Mouse (Mus musculus): Measurements from ENCODE around the gene Mettl21a.

The Mettl21a gene

GRCm38 (mm10) chr1:64614801-64615345 lies 2.2 kb downstream of the Mettl21a start:
- no peak for DNase-seq (ENCODE audit: low read depth, low spot score)

DNA sequence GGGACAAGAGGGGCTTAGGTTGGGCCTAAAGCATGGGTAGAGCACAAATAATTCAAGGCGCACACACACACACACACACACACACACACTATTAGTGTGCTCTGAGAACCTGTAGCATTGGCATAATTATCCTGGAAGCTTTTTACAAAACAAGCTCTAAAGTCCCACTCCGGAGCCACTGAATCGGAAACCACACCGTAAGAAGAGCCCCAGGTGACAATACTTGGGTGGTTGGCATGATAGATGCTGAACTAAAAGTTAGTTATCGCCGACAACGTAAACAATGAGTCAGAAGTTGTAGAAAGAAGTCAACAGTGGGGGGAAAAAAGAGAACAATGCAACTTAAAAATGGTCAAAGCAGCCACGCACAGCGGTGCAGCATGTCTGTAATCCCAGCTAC lies 2.7 kb downstream of the Mettl21a start:
- DNase-seq (ENCODE audit: low read depth, low spot score): no peak

DNA sequence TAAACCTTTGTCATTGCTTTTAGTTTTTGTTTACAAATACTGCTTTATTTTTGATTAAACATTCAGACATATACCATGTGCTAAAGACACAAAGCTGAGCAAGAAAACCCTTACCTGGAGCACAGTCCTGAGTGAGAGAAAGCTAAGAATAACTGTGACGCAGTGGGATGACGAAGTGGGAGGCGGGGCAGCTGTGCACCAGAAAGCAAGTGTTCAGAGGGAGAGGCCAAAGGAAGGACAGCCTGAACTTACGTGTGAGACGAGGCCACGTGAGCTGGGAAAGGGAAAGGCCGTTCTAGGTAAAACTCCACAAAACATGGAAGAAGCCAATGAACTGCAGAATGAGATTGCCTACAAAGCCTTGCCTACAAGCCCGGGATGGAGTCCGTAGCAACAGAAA lies 7.1 kb downstream of the Mettl21a start:
- DNase-seq (ENCODE audit: low read depth, low spot score): no peak

DNA sequence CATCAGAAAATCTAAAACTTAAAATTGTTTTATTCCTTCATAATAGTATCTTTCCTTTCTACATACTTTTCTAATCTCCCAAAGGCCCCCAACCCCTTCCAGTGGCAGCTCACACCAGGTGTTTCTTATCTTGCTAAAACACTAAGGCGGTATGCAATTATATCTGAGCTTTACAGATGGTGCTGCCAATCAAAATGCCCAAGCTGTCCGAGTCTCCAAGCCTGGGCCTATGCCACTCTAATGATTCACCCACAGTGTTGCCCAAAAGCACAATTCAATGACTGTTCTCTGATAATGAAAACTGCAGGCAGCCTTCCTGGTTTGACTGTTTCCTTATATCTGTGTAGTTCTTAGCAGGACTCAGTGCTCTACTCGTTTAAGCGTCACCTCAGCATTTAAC lies 7.9 kb downstream of the Mettl21a start:
- no peak for DNase-seq (ENCODE audit: low read depth, low spot score)

DNA sequence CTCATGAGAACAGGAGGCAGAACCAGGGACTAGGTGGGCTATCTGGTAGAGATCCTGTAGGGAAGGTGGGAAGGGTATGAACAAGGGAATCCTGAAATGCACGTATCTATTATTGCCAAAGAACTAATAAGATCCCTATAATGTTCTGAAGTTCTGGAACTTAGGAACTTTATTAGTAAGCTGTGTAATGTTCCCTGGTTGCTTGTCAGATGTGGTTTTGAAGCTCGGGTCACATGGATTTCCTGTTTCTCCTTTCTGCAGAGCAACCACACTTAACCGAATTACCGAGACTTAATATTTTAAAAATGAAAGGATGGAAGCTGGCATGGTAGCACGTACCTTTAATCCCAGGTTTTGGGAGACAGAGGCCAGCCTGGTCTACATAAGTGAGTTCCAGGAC lies 13.7 kb downstream of the Mettl21a start:
- no peak for DNase-seq (ENCODE audit: low read depth, low spot score)

DNA sequence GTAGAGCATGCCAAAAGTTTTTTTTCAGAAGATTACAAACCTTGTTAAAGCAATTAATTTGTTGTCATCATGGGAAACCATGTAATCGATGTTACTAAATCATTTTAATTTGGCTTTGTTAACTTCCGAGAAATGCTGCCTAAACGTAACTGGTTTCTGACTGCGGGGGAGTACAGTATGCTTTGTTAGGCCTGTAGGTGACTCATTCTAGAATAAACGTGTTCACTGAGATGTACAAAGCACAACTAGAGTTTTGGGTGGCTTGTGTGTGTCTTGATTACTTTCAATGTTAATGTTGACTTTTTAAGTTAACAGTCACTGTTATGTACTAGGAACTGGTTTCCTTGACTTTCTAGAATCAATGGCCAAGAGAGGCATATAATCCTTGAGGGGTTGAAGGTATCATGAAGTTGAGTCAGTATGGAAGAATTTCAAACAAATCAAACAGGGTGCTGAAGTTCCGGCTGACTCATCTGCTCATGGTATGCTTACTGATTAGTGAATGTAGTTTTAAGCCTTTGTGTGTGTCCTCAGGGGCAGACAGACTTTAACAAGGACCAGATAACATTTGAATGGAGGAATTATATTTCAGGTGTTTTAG lies 15.7 kb downstream of the Mettl21a start:
- no peak for DNase-seq (ENCODE audit: low read depth, low spot score)

GRCm38 (mm10) chr1:64600413-64601077 lies 16.5 kb downstream of the Mettl21a start:
- no peak for DNase-seq (ENCODE audit: low read depth, low spot score)

GRCm38 (mm10) chr1:64598926-64599325 lies 18.1 kb downstream of the Mettl21a start:
- no peak for DNase-seq (ENCODE audit: low read depth, low spot score)

GRCm38 (mm10) chr1:64578801-64579200 lies 38.2 kb downstream of the Mettl21a start:
- DNase-seq (ENCODE audit: low read depth, low spot score): peak; percentile 46

GRCm38 (mm10) chr1:64577911-64578310 lies 39.1 kb downstream of the Mettl21a start:
- peak; percentile 87 for DNase-seq (ENCODE audit: low read depth, low spot score)

DNA sequence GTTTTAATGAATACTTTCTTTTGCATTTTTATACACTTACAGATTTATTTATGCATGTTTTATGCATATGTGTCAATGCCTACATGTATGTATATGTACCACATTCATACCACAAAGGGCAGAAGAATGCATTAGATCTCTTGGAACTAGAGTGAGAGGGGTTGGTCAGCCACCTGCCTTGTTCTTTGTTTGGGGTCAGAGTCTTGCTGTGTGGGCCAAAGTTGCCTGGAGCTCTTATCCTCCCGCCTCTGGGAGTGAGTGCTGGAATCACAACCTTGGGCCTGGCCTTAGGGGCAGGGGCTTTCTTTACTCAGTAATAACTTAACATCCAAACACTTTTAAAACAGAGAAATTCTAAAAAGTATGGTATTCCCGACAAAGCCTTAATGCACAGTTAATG lies 40.3 kb downstream of the Mettl21a start:
- peak; percentile 16 for DNase-seq (ENCODE audit: low read depth, low spot score)

GRCm38 (mm10) chr1:64576022-64576421 lies 41.0 kb downstream of the Mettl21a start:
- DNase-seq (ENCODE audit: low read depth, low spot score): peak; percentile 12

- DNase-seq (ENCODE audit: low read depth, low spot score): no peak
Observed at GRCm38 (mm10) chr1:64568206-64568605, 48.8 kb downstream of the Mettl21a start.

GRCm38 (mm10) chr1:64560105-64560504 lies 56.9 kb downstream of the Mettl21a start:
- DNase-seq (ENCODE audit: low read depth, low spot score): no peak

Data from ES-CJ7 (cell line).